Mouse (Mus musculus) intestine, embryonic 14.5 days (tissue): ENCODE data around the gene Ybx1. TPM values are rescaled to one million over a fixed set of nuclear protein-coding genes. Genes with fewer than 3 reads are reported as not detected.

Experiments used
- ATAC-seq: fragments of 200-750 bp; cut with Nextera tagmentation; replicated peaks from 2 replicates; pipeline ENCODE4 v1.8.0; 2017; ENCODE audit warnings: low read depth, moderate number of reproducible peaks, moderate TSS enrichment, moderate library complexity; ENCODE audit not compliant: low FRiP score, low TSS enrichment
- DNase-seq: peaks from one replicate; pipeline ENCODE4 v3.0.0-alpha.2; 2018; ENCODE audit warnings: low spot score
- H3K27ac ChIP-seq: fragments of 300-500 bp; sonication (generic); 2 replicates; pipeline ENCODE4 v1.5.1; 2014; ENCODE audit warnings: low read depth, mild to moderate bottlenecking, control low read depth
- H3K27me3 ChIP-seq: fragments of 300-500 bp; sonication (generic); replicated peaks from 2 replicates; pipeline ENCODE4 v1.6.1; 2014; ENCODE audit warnings: low read length, control low read depth; ENCODE audit not compliant: control insufficient read depth, insufficient read depth
- H3K36me3 ChIP-seq: fragments of 300-500 bp; sonication (generic); 2 replicates; pipeline ENCODE4 v1.6.1; 2014; ENCODE audit warnings: low read length, control low read depth; ENCODE audit not compliant: control insufficient read depth, insufficient read depth
- H3K4me1 ChIP-seq: fragments of 300-500 bp; sonication (generic); replicated peaks from 2 replicates; pipeline ENCODE4 v1.6.1; 2014; ENCODE audit warnings: low read length, control low read depth, mixed read lengths; ENCODE audit not compliant: control insufficient read depth, insufficient read depth
- H3K4me2 ChIP-seq: fragments of 300-500 bp; sonication (generic); 2 replicates; pipeline ENCODE4 v1.6.1; 2014; ENCODE audit warnings: low read length
- H3K4me3 ChIP-seq: fragments of 300-500 bp; sonication (generic); 2 replicates; pipeline ENCODE4 v1.5.1; 2014; ENCODE audit warnings: low read depth, low read length, control low read depth, mixed read lengths
- H3K9ac ChIP-seq: fragments of 300-500 bp; sonication (generic); 2 replicates; pipeline ENCODE4 v1.6.1; 2014; ENCODE audit warnings: mild to moderate bottlenecking, low read length
- H3K9me3 ChIP-seq: fragments of 300-500 bp; sonication (generic); 2 replicates; pipeline ENCODE4 v1.6.1; 2016; ENCODE audit warnings: low read length, control low read depth; ENCODE audit not compliant: control insufficient read depth
- WGBS: fragments of 180-500 bp; shearing (Covaris S2); extraction: QIAGEN DNeasy Blood & Tissue Kit; methylation state at CpG from one replicate; pipeline ENCODE4 v1.1.7; 2014; 5-methylcytosine and 5-hydroxymethylcytosine counted together
- polyA plus RNA-seq: library from polyadenylated mRNA; unstranded; fragments of >200 nt; fragmentation: Nextera tagmentation; extraction: Ambion mirVana; gene quantifications from 2 replicates; pipeline ENCODE4 v1.2.1, GENCODE M21; 2014

The Ybx1 gene
- polyA plus RNA-seq, 1 experiment from 2014 or later: 713 TPM

- H3K4me2 ChIP-seq: no peak overlapping the region
- peaks cover 51% of the 10 kb centered on the region for H3K36me3 ChIP-seq
- no peak overlapping the region for H3K4me3 ChIP-seq
- H3K9ac ChIP-seq: no peak overlapping the region
- DNase-seq (peak; percentile 81), ATAC-seq (0 out of 2 replicates have a peak, but pooled peaks have one; percentile 20)
- no peaks in the 10 kb centered on the region for H3K9me3 ChIP-seq
- 34% methylated on average over 13 of the region's 13 CpGs for WGBS
- H3K4me1 ChIP-seq: no peaks in the 10 kb centered on the region; the same call in 1 of the 2 replicates
- H3K27ac ChIP-seq: no peak overlapping the region
- no peaks in the 10 kb centered on the region for H3K27me3 ChIP-seq
Observed at GRCm38 (mm10) chr4:119247462-119248235, 46.8 kb downstream of the Ybx1 start.

- H3K4me3 ChIP-seq: no peak overlapping the region
- H3K36me3 ChIP-seq: peaks cover 54% of the 10 kb centered on the region
- H3K4me1 ChIP-seq: no peaks in the 10 kb centered on the region
- H3K9ac ChIP-seq: no peak overlapping the region
- no peak for DNase-seq
- H3K27ac ChIP-seq: no peak overlapping the region
- no peak overlapping the region for H3K4me2 ChIP-seq
- ATAC-seq: no peak
- WGBS: 78% methylated on average over 14 of the region's 14 CpGs
- no peaks in the 10 kb centered on the region for H3K27me3 ChIP-seq
- H3K9me3 ChIP-seq: no peaks in the 10 kb centered on the region
Observed at GRCm38 (mm10) chr4:119246688-119247225, 47.6 kb downstream of the Ybx1 start.

- 85% methylated on average over 9 of the region's 9 CpGs for WGBS
- peaks cover 62% of the 10 kb centered on the region for H3K36me3 ChIP-seq
- H3K9me3 ChIP-seq: no peaks in the 10 kb centered on the region
- H3K4me3 ChIP-seq: no peak overlapping the region
- no peaks in the 10 kb centered on the region for H3K27me3 ChIP-seq
- H3K9ac ChIP-seq: no peak overlapping the region
- DNase-seq (no peak), ATAC-seq (no peak)
- H3K4me2 ChIP-seq: no peak overlapping the region
- no peak overlapping the region for H3K27ac ChIP-seq
- no peaks in the 10 kb centered on the region for H3K4me1 ChIP-seq
Observed at GRCm38 (mm10) chr4:119245961-119246360, 48.4 kb downstream of the Ybx1 start.

GRCm38 (mm10) chr4:119245556-119245955 is 48.8 kb downstream of the Ybx1 start:
- Histone ChIP-seq H3K36me3 (peaks cover 66% of the 10 kb centered on the region), H3K27ac (no peak overlapping the region)

GRCm38 (mm10) chr4:119244468-119245240 is 49.8 kb downstream of the Ybx1 start:
- Histone ChIP-seq H3K27ac (no peak overlapping the region), H3K4me2 (no peak overlapping the region), H3K27me3 (no peaks in the 10 kb centered on the region), H3K9me3 (no peaks in the 10 kb centered on the region), H3K9ac (no peak overlapping the region), H3K36me3 (peaks cover 66% of the 10 kb centered on the region), H3K4me3 (no peak overlapping the region), H3K4me1 (no peaks in the 10 kb centered on the region)
- no peak for DNase-seq
- 78% methylated on average over 22 of the region's 22 CpGs for WGBS
- ATAC-seq: no peak

More at GRCm38 (mm10) chr4:119245556-119245955, 48.8 kb downstream of the Ybx1 start:
- no peak for DNase-seq
- 75% methylated on average over 7 of the region's 7 CpGs for WGBS
- Histone ChIP-seq H3K9me3 (no peaks in the 10 kb centered on the region), H3K27me3 (no peaks in the 10 kb centered on the region), H3K4me1 (no peaks in the 10 kb centered on the region), H3K4me2 (no peak overlapping the region), H3K9ac (no peak overlapping the region), H3K4me3 (no peak overlapping the region)
- no peak for ATAC-seq

GRCm38 (mm10) chr4:119242571-119242970 is 51.8 kb downstream of the Ybx1 start:
- Histone ChIP-seq H3K4me2 (no peak overlapping the region), H3K9ac (no peak overlapping the region), H3K9me3 (no peaks in the 10 kb centered on the region), H3K27me3 (no peaks in the 10 kb centered on the region), H3K27ac (no peak overlapping the region), H3K36me3 (peaks cover 57% of the 10 kb centered on the region), H3K4me1 (no peaks in the 10 kb centered on the region), H3K4me3 (no peak overlapping the region)
- ATAC-seq: no peak
- WGBS: 92% methylated on average over 12 of the region's 12 CpGs
- no peak for DNase-seq

- Histone ChIP-seq H3K4me1 (no peaks in the 10 kb centered on the region), H3K27ac (no peak overlapping the region), H3K9me3 (no peaks in the 10 kb centered on the region), H3K4me3 (no peak overlapping the region), H3K27me3 (no peaks in the 10 kb centered on the region), H3K4me2 (no peak overlapping the region), H3K9ac (no peak overlapping the region), H3K36me3 (peaks cover 61% of the 10 kb centered on the region)
- DNase-seq: no peak
- WGBS: 87% methylated on average over 14 of the region's 14 CpGs
- no peak for ATAC-seq
Observed at GRCm38 (mm10) chr4:119241664-119242063, 52.7 kb downstream of the Ybx1 start.

GRCm38 (mm10) chr4:119239181-119239682 is 55.2 kb downstream of the Ybx1 start:
- 42% methylated on average over 12 of the region's 12 CpGs for WGBS
- H3K27ac ChIP-seq: peak overlapping the region; percentile 22; the same call in 1 of the 2 replicates
- peak; percentile 71 for DNase-seq
- peak; percentile 44 for ATAC-seq
- H3K9me3 ChIP-seq: no peaks in the 10 kb centered on the region
- H3K36me3 ChIP-seq: peaks cover 49% of the 10 kb centered on the region
- no peak overlapping the region for H3K9ac ChIP-seq
- no peak overlapping the region for H3K4me2 ChIP-seq
- no peaks in the 10 kb centered on the region for H3K27me3 ChIP-seq
- H3K4me1 ChIP-seq: peaks cover 6% of the 10 kb centered on the region; the same call in 1 of the 2 replicates
- H3K4me3 ChIP-seq: no peak overlapping the region
